Mouse (Mus musculus): ENCODE measurements around the gene Spag6.

Spag6 gene

DNA sequence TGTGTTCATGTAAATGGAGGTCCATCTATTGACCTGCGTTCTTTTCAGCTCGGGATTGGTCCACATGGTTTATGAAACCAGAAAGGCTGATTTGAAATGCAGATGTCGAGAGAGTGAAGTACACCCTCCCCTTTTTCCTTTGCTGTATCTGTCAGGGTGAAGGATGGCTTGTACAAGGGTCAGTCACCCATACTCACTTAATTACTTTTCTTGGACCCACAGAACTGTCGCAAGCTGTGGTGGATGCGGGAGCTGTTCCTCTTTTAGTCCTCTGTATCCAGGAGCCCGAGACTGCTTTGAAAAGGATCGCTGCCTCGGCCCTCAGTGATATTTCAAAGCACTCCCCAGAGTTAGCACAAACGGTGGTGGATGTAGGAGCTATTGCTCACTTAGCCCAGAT is 37.9 kb downstream of the Spag6 start:
- DNase-seq (ENCODE audit: low spot score in 2 of 2): no peak

DNA sequence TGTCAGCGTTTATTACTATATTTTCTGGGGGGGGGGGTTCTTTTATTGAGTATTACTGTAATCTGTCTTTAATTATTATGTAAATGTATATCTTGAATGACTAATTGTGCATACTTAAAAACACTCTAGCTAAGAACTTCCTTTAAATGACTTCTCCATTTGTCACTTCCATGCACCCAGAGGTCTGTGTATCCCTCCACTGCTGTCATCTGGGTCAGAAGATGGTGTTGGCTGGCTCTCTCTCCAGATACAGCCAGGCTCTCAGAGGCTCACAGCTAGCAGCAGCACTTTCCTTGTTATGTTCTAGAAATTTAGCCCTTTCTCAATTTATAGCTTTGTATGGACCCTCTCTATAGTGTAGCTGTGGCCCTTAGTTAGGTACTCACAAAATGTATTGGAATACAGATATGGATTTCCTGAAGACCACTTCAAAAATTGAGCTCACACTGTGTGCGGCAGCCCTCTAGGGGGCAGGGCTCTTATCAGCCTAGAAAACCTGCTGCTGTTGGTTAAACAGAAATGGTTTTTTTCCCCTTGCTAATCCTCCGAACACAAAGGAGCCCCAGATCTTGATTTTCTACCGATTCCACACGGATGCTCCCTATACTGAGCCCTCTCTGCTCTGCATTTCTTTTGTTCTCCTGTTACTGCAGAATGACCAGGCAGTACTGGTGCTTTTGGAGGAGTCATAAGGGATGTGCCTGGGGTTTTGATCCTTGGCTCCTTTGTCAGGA is 40.7 kb downstream of the Spag6 start:
- DNase-seq (ENCODE audit: low spot score in 2 of 2): no peak

GRCm38 (mm10) chr2:18737040-18737439 is 43.2 kb downstream of the Spag6 start:
- DNase-seq (ENCODE audit: low spot score in 2 of 2): no peak

GRCm38 (mm10) chr2:18739216-18739615 is 45.4 kb downstream of the Spag6 start:
- no peak for DNase-seq (ENCODE audit: low spot score in 2 of 2)

GRCm38 (mm10) chr2:18756144-18756543 is 62.3 kb downstream of the Spag6 start:
- no peak for DNase-seq (ENCODE audit: low spot score in 2 of 2)

GRCm38 (mm10) chr2:18764846-18765245 is 71.0 kb downstream of the Spag6 start:
- no peak for DNase-seq (ENCODE audit: low spot score in 2 of 2)

- DNase-seq (ENCODE audit: low spot score in 2 of 2): no peak
Observed at GRCm38 (mm10) chr2:18765481-18766249, 71.8 kb downstream of the Spag6 start.

DNA sequence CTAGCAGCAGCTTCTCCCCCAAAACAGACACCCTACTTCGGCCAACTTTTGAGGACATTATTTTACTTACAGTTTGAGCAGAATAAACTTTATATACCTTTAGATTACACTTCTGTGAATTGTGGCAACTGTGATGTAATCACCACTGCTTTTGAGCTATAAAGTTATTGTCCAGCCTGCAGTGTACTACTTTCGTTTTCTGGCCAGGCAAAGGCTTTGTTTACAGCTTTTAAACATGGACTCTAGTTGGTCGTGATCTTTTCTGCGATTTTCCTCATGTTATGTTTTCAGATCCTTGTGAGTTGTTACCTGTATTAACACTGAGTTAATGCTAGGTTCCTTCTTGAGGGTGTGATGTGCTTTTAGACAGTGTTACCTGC is 72.6 kb downstream of the Spag6 start:
- DNase-seq (ENCODE audit: low spot score in 2 of 2): no peak

GRCm38 (mm10) chr2:18766821-18767541 is 73.1 kb downstream of the Spag6 start:
- peak; percentile 62 to 63 for DNase-seq (ENCODE audit: low spot score in 2 of 2)

GRCm38 (mm10) chr2:18768414-18768813 is 74.6 kb downstream of the Spag6 start:
- no peak for DNase-seq (ENCODE audit: low spot score in 2 of 2)

GRCm38 (mm10) chr2:18772413-18772812 is 78.6 kb downstream of the Spag6 start:
- DNase-seq (ENCODE audit: low spot score in 2 of 2): no peak

DNA sequence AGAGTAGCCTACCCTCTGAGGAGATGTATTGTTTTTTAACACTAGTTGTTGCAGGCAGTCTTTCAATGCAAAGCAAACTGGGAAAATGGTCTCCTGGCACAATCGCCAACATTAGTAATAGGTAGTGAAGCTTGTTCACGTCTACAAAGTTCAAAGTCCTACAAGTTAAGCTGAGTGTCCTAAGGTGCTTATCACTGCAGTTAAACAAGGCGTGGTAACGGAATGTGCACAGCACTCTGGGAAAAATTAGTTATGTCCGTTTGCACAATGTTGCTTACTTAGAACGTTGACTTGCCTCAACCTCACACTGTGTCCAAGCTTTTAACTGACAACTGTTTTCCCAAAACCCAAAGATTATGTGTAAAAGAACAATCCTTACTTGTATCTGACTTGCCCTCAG is 80.5 kb downstream of the Spag6 start:
- no peak for DNase-seq (ENCODE audit: low spot score in 2 of 2)

- no peak for DNase-seq (ENCODE audit: low spot score in 2 of 2)
Observed at GRCm38 (mm10) chr2:18778220-18778619, 84.4 kb downstream of the Spag6 start.

DNA sequence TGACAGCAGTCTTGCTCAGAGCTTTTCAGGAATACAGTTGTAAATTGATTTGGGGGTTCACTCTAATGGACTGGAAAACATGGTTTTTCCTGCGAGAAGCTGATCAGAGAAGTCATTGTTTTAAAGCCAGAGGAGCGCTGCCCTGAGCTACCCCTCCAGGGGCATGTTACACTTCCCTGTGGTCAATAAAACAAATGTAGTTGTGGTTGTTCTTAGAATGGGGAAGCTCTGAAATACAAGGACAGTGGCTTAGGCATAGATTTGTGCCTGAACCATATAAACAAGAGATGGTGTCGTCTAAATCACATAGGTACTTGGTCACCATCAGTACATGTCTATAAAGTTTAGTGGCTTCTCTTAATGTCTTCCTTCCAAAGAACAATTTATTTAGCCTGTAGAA is 86.0 kb downstream of the Spag6 start:
- DNase-seq (ENCODE audit: low spot score in 2 of 2): no peak

DNA sequence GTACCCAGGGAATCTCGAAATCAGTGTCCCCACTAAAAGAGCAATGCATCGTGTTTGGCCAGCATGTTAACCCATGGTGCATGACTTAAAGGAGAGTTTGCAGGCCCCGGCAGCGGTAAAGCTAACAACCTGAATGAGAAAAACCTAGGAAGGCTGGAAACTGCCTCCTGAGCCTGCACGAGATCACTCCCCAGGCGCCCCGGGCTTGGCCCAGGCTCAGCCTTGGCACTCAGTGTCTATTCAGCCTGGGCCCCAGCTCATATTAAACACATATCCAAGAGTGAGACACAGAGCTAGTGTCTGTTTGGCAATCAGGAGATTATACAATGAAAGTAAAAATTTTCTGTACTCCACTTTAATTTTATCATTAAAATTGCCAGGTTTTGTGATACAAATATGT is 87.5 kb downstream of the Spag6 start:
- no peak for DNase-seq (ENCODE audit: low spot score in 2 of 2)

DNA sequence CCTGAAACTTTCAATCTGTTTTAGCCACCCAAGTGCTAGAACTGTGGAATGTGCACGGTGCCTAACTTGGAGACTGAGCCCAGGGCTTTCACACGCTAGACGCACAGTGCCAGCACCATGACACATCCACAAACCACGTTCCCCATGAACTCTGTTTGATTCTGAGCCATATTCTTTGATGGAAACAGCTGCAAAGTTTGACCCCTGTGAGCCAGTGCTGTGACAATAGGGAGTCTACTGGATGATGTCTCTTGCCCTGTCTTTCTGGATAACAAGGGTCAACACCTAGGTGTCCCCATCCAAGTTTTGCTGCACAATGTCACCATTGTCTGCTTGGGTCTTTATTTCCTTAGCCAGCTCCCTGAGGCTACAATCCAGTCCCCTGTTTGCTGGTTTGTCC is 100.4 kb downstream of the Spag6 start:
- DNase-seq (ENCODE audit: low spot score in 2 of 2): no peak

DNA sequence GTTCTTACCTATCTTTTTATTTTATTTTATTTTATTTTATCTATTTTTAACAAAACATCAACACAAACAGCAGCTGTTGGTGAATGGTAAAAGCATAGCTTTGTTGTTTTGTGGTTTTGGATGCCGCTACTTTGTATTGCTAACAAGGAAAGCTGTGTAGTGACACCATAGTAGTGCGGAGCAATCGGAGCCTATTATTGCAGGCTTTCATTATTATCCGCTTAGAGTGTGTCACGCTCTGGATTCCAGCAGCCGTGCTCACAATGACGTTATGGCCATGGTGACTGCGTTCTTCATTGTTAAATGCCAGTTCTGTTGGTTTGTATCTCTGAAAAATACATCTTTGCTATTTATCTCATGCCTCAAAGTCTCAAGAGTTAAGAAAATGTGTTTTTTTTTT is 103.9 kb downstream of the Spag6 start:
- no peak for DNase-seq (ENCODE audit: low spot score in 2 of 2)

GRCm38 (mm10) chr2:18799265-18799965 is 105.6 kb downstream of the Spag6 start:
- peak in 1 of 2 experiments; percentile 16 for DNase-seq (ENCODE audit: low spot score in 2 of 2)

Data from frontal cortex, postnatal 25 days (tissue).